Mouse (Mus musculus): Measurements from ENCODE around the gene Fam107b.

DNA sequence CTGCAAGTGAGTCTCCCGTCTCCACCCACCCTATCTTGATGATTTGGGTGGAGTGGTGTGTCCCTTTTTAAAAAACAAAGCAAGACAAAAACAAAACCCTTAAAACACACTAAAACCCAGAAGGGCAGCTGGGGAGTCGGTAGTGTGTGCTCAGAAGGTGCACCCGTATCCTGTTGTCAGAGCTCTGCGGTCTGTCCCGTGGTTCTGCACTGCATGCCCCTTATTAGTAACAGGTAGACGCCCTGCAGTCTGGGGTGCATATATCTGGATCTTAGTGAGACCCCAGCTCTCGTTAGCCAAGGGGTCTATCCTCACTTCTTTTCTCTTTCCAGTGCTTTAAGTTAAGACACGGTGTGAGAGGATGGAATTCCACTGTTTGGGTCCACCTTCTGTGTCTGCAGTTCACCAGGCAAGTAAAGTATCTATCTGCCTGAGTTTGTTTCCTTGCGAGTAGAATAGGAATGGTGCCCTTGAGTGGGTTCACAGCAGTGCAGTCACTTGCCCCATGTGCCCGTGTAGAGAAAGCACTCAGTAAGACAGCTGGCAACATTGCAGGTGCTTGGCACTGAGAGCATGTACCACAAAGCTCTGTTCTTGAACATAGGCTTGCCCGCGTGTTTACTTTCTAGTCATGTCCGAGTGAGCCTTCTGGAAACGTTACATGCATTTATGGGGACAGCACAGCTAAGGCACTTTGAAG lies 161.2 kb downstream of the Fam107b start:
- TF ChIP-seq CTCF (IDR thresholded peaks at IDR 0.05; ENCODE audit: low read depth) (no peak), EP300 (IDR thresholded peaks at IDR 0.05; ENCODE audit: low read depth) (no peak)

Data from liver, embryonic 14.5 days (tissue).